23 mouse cellular contexts compared by ENCODE assay signal in genomic region chr1:40537577-40537976, GRCm38 (mm10). TPM values are rescaled to one million over a fixed set of nuclear protein-coding genes. Genes with fewer than 3 reads are reported as not detected.
DNase-seq lines count a peak whose midpoint lies in the region; ATAC-seq lines count a peak whose summit lies in the region.
"Had no signal": no experiment of that assay in that cellular context is flagged by ENCODE, and none has a peak within 500 bp of the region (broad histone marks: within the 10 kb centered on the region; RNA-seq: fewer than 3 reads in every experiment).

No protein-coding gene starts in this region.

- H3K4me3 ChIP-seq in kidney, embryonic 16.5 days (ENCODE audit: low read length), result no peak overlapping the region
- H3K4me3 ChIP-seq: embryonic facial prominence, embryonic 13.5 days; heart, embryonic 12.5 days; hindbrain, embryonic 10.5 days; limb, embryonic 10.5 days had no signal

- no peak for DNase-seq in frontal cortex, postnatal 14 days (ENCODE audit: low spot score in 2 of 2)
- DNase-seq in kidney, adult 9 months, result peak; percentile 4
- peak; percentile 7 for DNase-seq in lung, postnatal 10 days
- DNase-seq in lung, postnatal 14 days, result no peak
- peak; percentile 19 for DNase-seq in brain, adult 2 months (ENCODE audit: low read depth, low spot score)
- no peak for DNase-seq in spleen, adult 18-20 months
- DNase-seq: adrenal gland, postnatal 14 days; cerebellum, adult 8-10 months; gastrocnemius, postnatal 36 days; right cerebral cortex, postnatal 4 days; thymus, postnatal 4 days had no signal

- H3K36me3 ChIP-seq in kidney, embryonic 16.5 days (ENCODE audit: insufficient read depth, low read length), result no peaks in the 10 kb centered on the region
- H3K36me3 ChIP-seq: embryonic facial prominence, embryonic 13.5 days; heart, embryonic 12.5 days; hindbrain, embryonic 10.5 days; limb, embryonic 10.5 days had no signal

- H3K27ac ChIP-seq in kidney, embryonic 16.5 days (ENCODE audit: low read length), result no peak overlapping the region
- H3K27ac ChIP-seq: embryonic facial prominence, embryonic 13.5 days; hindbrain, embryonic 10.5 days; limb, embryonic 10.5 days had no signal

- H3K4me2 ChIP-seq in kidney, embryonic 16.5 days (replicated peaks; ENCODE audit: low read depth, low read length), result no peak overlapping the region
- H3K4me2 ChIP-seq: embryonic facial prominence, embryonic 13.5 days; heart, embryonic 12.5 days; liver, embryonic 11.5 days had no signal

- ATAC-seq in frontal cortex, adult (ENCODE audit: low TSS enrichment), result 0 out of 2 replicates have a peak, but pooled peaks have one; percentile 55
- ATAC-seq in kidney, embryonic 16.5 days (ENCODE audit: low FRiP score, low TSS enrichment), result no peak
- ATAC-seq: activated CD4-positive, CD25-positive, alpha-beta regulatory T cell, adult 4 months; inflammation-experienced regulatory T-cells, adult 6 months had no signal

- H3K27me3 ChIP-seq in kidney, embryonic 16.5 days (ENCODE audit: insufficient read depth, low read length), result no peaks in the 10 kb centered on the region
- H3K27me3 ChIP-seq: CH12.LX; embryonic facial prominence, embryonic 13.5 days; heart, embryonic 12.5 days had no signal

- WGBS in kidney, embryonic 16.5 days, result 87% methylated on average over 5 of the region's 5 CpGs

- H3K4me1 ChIP-seq in kidney, embryonic 16.5 days (ENCODE audit: insufficient read depth, low read length), result no peaks in the 10 kb centered on the region
- H3K4me1 ChIP-seq: embryonic facial prominence, embryonic 13.5 days; heart, embryonic 12.5 days; hindbrain, embryonic 10.5 days; limb, embryonic 10.5 days had no signal

- H3K9ac ChIP-seq in kidney, embryonic 16.5 days (replicated peaks; ENCODE audit: low read length), result no peak overlapping the region
- H3K9ac ChIP-seq: embryonic facial prominence, embryonic 13.5 days; heart, embryonic 12.5 days had no signal

- no peaks in the 10 kb centered on the region for H3K9me3 ChIP-seq in kidney, embryonic 16.5 days (ENCODE audit: low read length)
- H3K9me3 ChIP-seq: embryonic facial prominence, embryonic 13.5 days; hindbrain, embryonic 10.5 days; limb, embryonic 10.5 days had no signal

RNA-seq across cellular contexts. Expression of gene Il18rap, which starts 22.4 kb away (rescaled TPM):
- polyA plus RNA-seq in kidney, embryonic 16.5 days (2015; fragmentation: Nextera tagmentation; extraction: Ambion mirVana), result 0.14 and 0.20 TPM in 2 replicates

RNA-seq across cellular contexts. Expression of gene Slc9a4, which starts 42.3 kb away (rescaled TPM):
- 0.40 and 0.49 TPM in 2 replicates for polyA plus RNA-seq in kidney, embryonic 16.5 days (2015; fragmentation: Nextera tagmentation; extraction: Ambion mirVana)
- polyA plus RNA-seq: activated CD4-positive, CD25-positive, alpha-beta regulatory T cell, adult 4 months; embryonic facial prominence, embryonic 13.5 days; heart, embryonic 12.5 days; hindbrain, embryonic 10.5 days; inflammation-experienced regulatory T-cells, adult 6 months; limb, embryonic 10.5 days; liver, embryonic 11.5 days; lung, embryonic 16.5 days; neural tube, embryonic 14.5 days had no signal

Comparison
In these comparisons a context has a peak if more than half of its experiments do, and no peak if none do; other contexts are left out.
1. DNase-seq: peak in kidney, adult 9 months (single experiment), lung, postnatal 10 days (single experiment) and brain, adult 2 months (single experiment); none in frontal cortex, postnatal 14 days (0 of 2), lung, postnatal 14 days (single experiment) and spleen, adult 18-20 months (0 of 2).